Mouse (Mus musculus): ENCODE measurements around the gene Pym1. TPM values are rescaled to one million over a fixed set of nuclear protein-coding genes. Genes with fewer than 3 reads are reported as not detected.

Pym1 gene
- polyA plus RNA-seq, 1 experiment from 2014 or later, result 45.9 TPM

GRCm38 (mm10) chr10:128803361-128803760 lies 55.7 kb downstream of the Pym1 start:
- Histone ChIP-seq H3K27ac (replicated peaks; ENCODE audit: low read depth, low read length) (0 out of 2 replicates have a peak overlapping the region, but pooled peaks have one; percentile 13), H3K4me2 (ENCODE audit: low read depth, low read length) (peak overlapping the region; percentile 54), H3K9me3 (replicated peaks; ENCODE audit: control insufficient read depth, low read length) (no peaks in the 10 kb centered on the region), H3K4me3 (ENCODE audit: low read depth, low read length) (peak overlapping the region; percentile 82), H3K36me3 (replicated peaks; ENCODE audit: control insufficient read depth, insufficient read depth, low read depth, low read length) (no peaks in the 10 kb centered on the region), H3K4me1 (ENCODE audit: control insufficient read depth, insufficient read depth, low read length) (no peaks in the 10 kb centered on the region), H3K27me3 (ENCODE audit: control insufficient read depth, insufficient read depth, low read length) (no peaks in the 10 kb centered on the region), H3K9ac (replicated peaks; ENCODE audit: low read length) (peak overlapping the region; percentile 85)
- no peak for ATAC-seq (replicated peaks; ENCODE audit: insufficient number of reproducible peaks, low FRiP score, low TSS enrichment, low read depth)
- 8% methylated on average over 6 of the region's 6 CpGs for WGBS
- no peak for DNase-seq (ENCODE audit: low spot score)

GRCm38 (mm10) chr10:128803771-128804270 lies 56.1 kb downstream of the Pym1 start, which contains the start of gene Dnajc14:
Dnajc14 (plus strand) TSS chr10:128804062.
- Histone ChIP-seq H3K9ac (replicated peaks; ENCODE audit: low read length) (peak within 1 kb of the TSS; percentile 85), H3K4me1 (ENCODE audit: control insufficient read depth, insufficient read depth, low read length) (no peaks in the 10 kb centered on the region), H3K27me3 (ENCODE audit: control insufficient read depth, insufficient read depth, low read length) (no peaks in the 10 kb centered on the region), H3K4me3 (ENCODE audit: low read depth, low read length) (peak within 1 kb of the TSS; percentile 82), H3K27ac (replicated peaks; ENCODE audit: low read depth, low read length) (peak within 1 kb of the TSS; percentile 98), H3K9me3 (replicated peaks; ENCODE audit: control insufficient read depth, low read length) (no peaks in the 10 kb centered on the region), H3K36me3 (replicated peaks; ENCODE audit: control insufficient read depth, insufficient read depth, low read depth, low read length) (no peaks in the 10 kb centered on the region), H3K4me2 (ENCODE audit: low read depth, low read length) (peak within 1 kb of the TSS; percentile 54)
- DNase-seq (ENCODE audit: low spot score) (peak; percentile 48), ATAC-seq (replicated peaks; ENCODE audit: insufficient number of reproducible peaks, low FRiP score, low TSS enrichment, low read depth) (peak; percentile 26)
- WGBS, result under 1% methylated on average over 14 of the region's 14 CpGs

DNA sequence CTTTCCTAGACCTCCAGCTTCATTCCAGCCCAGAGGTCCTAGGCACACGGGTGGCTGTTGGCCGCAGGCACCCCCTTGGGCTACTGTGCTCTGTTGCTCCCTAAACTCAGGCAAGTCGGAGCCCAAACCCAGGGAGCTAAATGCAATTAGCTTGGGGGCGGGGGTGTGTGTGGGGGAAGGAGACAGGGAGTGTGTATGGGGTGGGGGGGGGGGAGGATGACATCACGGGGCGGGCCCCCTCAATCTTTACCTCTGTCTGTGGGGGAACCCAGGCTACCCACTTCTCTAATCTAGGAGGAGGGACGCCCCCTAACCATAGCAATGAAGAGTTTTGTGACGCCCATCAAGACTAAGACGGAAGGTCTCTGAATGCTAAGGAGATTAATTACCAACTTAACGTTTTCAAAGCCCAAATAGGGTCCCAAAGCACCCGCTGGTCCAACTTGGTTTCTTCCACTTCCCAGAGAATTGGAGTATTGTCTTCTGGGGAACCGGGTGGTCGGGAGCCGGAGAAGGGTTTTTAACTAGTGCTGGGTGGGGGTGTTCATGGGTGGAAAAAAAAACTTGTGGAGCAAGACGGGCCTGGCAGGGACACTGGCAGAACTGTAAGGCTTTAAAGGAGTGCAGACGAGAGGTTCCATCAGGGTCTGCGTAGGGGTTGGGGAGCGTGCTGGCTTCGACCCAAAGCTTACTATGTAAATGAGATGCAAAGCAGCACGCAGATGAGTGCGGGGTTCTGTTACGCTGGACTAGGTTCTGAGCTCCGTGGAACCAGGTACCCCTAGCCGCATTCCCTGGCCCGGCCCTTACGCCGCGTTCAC lies 56.8 kb downstream of the Pym1 start, which contains the start of gene Tmem198b:
TSS of gene Tmem198b (minus strand) at position 100 of the 821 bp plus-strand sequence.
- no peaks in the 10 kb centered on the region for H3K36me3 ChIP-seq (replicated peaks; ENCODE audit: control insufficient read depth, insufficient read depth, low read depth, low read length)
- H3K4me1 ChIP-seq (ENCODE audit: control insufficient read depth, insufficient read depth, low read length), result no peaks in the 10 kb centered on the region
- DNase-seq (ENCODE audit: low spot score) (peak; percentile 80), ATAC-seq (replicated peaks; ENCODE audit: insufficient number of reproducible peaks, low FRiP score, low TSS enrichment, low read depth) (peak; percentile 63)
- no peaks in the 10 kb centered on the region for H3K9me3 ChIP-seq (replicated peaks; ENCODE audit: control insufficient read depth, low read length)
- H3K4me2 ChIP-seq (ENCODE audit: low read depth, low read length), result peak within 1 kb of the TSS; percentile 54
- peak within 1 kb of the TSS; percentile 85 for H3K9ac ChIP-seq (replicated peaks; ENCODE audit: low read length)
- under 1% methylated on average over 28 of the region's 28 CpGs for WGBS
- H3K4me3 ChIP-seq (ENCODE audit: low read depth, low read length), result peak within 1 kb of the TSS; percentile 82
- H3K27me3 ChIP-seq (ENCODE audit: control insufficient read depth, insufficient read depth, low read length), result no peaks in the 10 kb centered on the region
- H3K27ac ChIP-seq (replicated peaks; ENCODE audit: low read depth, low read length), result peak within 1 kb of the TSS; percentile 98

GRCm38 (mm10) chr10:128805092-128806000 lies 57.7 kb downstream of the Pym1 start:
- Histone ChIP-seq H3K27ac (replicated peaks; ENCODE audit: low read depth, low read length) (peak overlapping the region; percentile 98), H3K27me3 (ENCODE audit: control insufficient read depth, insufficient read depth, low read length) (no peaks in the 10 kb centered on the region), H3K9me3 (replicated peaks; ENCODE audit: control insufficient read depth, low read length) (no peaks in the 10 kb centered on the region), H3K36me3 (replicated peaks; ENCODE audit: control insufficient read depth, insufficient read depth, low read depth, low read length) (no peaks in the 10 kb centered on the region), H3K4me1 (ENCODE audit: control insufficient read depth, insufficient read depth, low read length) (no peaks in the 10 kb centered on the region), H3K4me2 (ENCODE audit: low read depth, low read length) (peak overlapping the region; percentile 54), H3K4me3 (ENCODE audit: low read depth, low read length) (peak overlapping the region; percentile 82), H3K9ac (replicated peaks; ENCODE audit: low read length) (peak overlapping the region; percentile 85)
- peak; percentile 91 for ATAC-seq (replicated peaks; ENCODE audit: insufficient number of reproducible peaks, low FRiP score, low TSS enrichment, low read depth)
- peak; percentile 98 for DNase-seq (ENCODE audit: low spot score)
- WGBS, result under 1% methylated on average over 62 of the region's 70 CpGs

- Histone ChIP-seq H3K9ac (replicated peaks; ENCODE audit: low read length) (peak overlapping the region; percentile 59), H3K4me1 (ENCODE audit: control insufficient read depth, insufficient read depth, low read length) (no peaks in the 10 kb centered on the region), H3K27me3 (ENCODE audit: control insufficient read depth, insufficient read depth, low read length) (no peaks in the 10 kb centered on the region), H3K9me3 (replicated peaks; ENCODE audit: control insufficient read depth, low read length) (no peaks in the 10 kb centered on the region), H3K27ac (replicated peaks; ENCODE audit: low read depth, low read length) (no peak overlapping the region), H3K4me3 (ENCODE audit: low read depth, low read length) (peak overlapping the region; percentile 82), H3K36me3 (replicated peaks; ENCODE audit: control insufficient read depth, insufficient read depth, low read depth, low read length) (no peaks in the 10 kb centered on the region), H3K4me2 (ENCODE audit: low read depth, low read length) (peak overlapping the region; percentile 38)
- 66% methylated on average over 6 of the region's 6 CpGs for WGBS
- ATAC-seq (replicated peaks; ENCODE audit: insufficient number of reproducible peaks, low FRiP score, low TSS enrichment, low read depth), result no peak
- no peak for DNase-seq (ENCODE audit: low spot score)
These were observed 58.4 kb downstream of the Pym1 start for GRCm38 (mm10) chr10:128806086-128806485.

- H3K4me3 ChIP-seq (ENCODE audit: low read depth, low read length), result no peak overlapping the region
- H3K36me3 ChIP-seq (replicated peaks; ENCODE audit: control insufficient read depth, insufficient read depth, low read depth, low read length), result no peaks in the 10 kb centered on the region
- H3K27ac ChIP-seq (replicated peaks; ENCODE audit: low read depth, low read length), result no peak overlapping the region
- no peak for ATAC-seq (replicated peaks; ENCODE audit: insufficient number of reproducible peaks, low FRiP score, low TSS enrichment, low read depth)
- 92% methylated on average over 8 of the region's 8 CpGs for WGBS
- H3K9ac ChIP-seq (replicated peaks; ENCODE audit: low read length), result no peak overlapping the region
- H3K9me3 ChIP-seq (replicated peaks; ENCODE audit: control insufficient read depth, low read length), result no peaks in the 10 kb centered on the region
- no peaks in the 10 kb centered on the region for H3K27me3 ChIP-seq (ENCODE audit: control insufficient read depth, insufficient read depth, low read length)
- DNase-seq (ENCODE audit: low spot score), result no peak
- peak overlapping the region; percentile 24; the same call in 1 of the 2 replicates for H3K4me2 ChIP-seq (ENCODE audit: low read depth, low read length)
- H3K4me1 ChIP-seq (ENCODE audit: control insufficient read depth, insufficient read depth, low read length), result no peaks in the 10 kb centered on the region
These were observed 59.3 kb downstream of the Pym1 start for GRCm38 (mm10) chr10:128807018-128807417.
